Mouse (Mus musculus) erythroblast, embryonic 14.5 days (primary cell): Measurements from ENCODE around the gene Cadps2.

ENCODE experiments used
- GATA1 ChIP-seq: IDR thresholded peaks from 2 replicates; pipeline ENCODE4 v1.6.1; 2012; ENCODE audit warnings: low read length, inconsistent platforms, mixed read lengths
- TAL1 ChIP-seq: IDR thresholded peaks from 3 replicates; pipeline ENCODE4 v1.6.1; 2012; ENCODE audit warnings: low read length, inconsistent platforms, mixed read lengths

GRCm38 (mm10) chr6:23567651-23568050 is 271.6 kb downstream of the Cadps2 start:
- no peak for TF ChIP-seq GATA1
- TF ChIP-seq TAL1: no peak
